Mouse (Mus musculus) G1E (cell line): Measurements from ENCODE around the gene Ccnd1. TPM values are rescaled to one million over a fixed set of nuclear protein-coding genes. Genes with fewer than 3 reads are reported as not detected.

Experiments used
- ATAC-seq: 2 replicates; pipeline ENCODE4 v1.8.0; 2016; ENCODE audit warnings: mild to moderate bottlenecking; ENCODE audit not compliant: insufficient number of reproducible peaks, poor library complexity, low FRiP score, severe bottlenecking; ENCODE audit errors: extremely low read depth
- DNase-seq: peaks from one replicate; pipeline ENCODE4 v3.0.0; 2012; ENCODE audit warnings: low spot score
- H3K27me3 ChIP-seq: 2 replicates; pipeline ENCODE4 v1.6.1; 2012; ENCODE audit warnings: mild to moderate bottlenecking, low read length, inconsistent platforms; ENCODE audit not compliant: insufficient read depth
- H3K36me3 ChIP-seq: replicated peaks from 2 replicates; pipeline ENCODE3; 2012; ENCODE audit warnings: mild to moderate bottlenecking, inconsistent platforms
- H3K4me1 ChIP-seq: 2 replicates; pipeline ENCODE4 v1.6.1; 2012; ENCODE audit warnings: low read depth, low read length, inconsistent platforms, mixed read lengths; ENCODE audit not compliant: insufficient read depth
- H3K4me3 ChIP-seq: 2 replicates; pipeline ENCODE4 v1.5.1; 2012; ENCODE audit warnings: low read depth, mild to moderate bottlenecking, inconsistent platforms, low read length, moderate library complexity, mixed read lengths
- H3K9me3 ChIP-seq: replicated peaks from 2 replicates; pipeline ENCODE4 v1.6.1; 2012; ENCODE audit warnings: inconsistent platforms
- CTCF ChIP-seq: IDR thresholded peaks from 2 replicates; pipeline ENCODE4 v1.5.1; 2012; ENCODE audit warnings: low read depth, low read length, inconsistent platforms, mixed read lengths
- GATA1 ChIP-seq: IDR thresholded peaks from 2 replicates; pipeline ENCODE4 v1.6.1; 2012; ENCODE audit warnings: borderline replicate concordance, low read length, inconsistent platforms, mixed read lengths
- GATA2 ChIP-seq: IDR thresholded peaks from 2 replicates; pipeline ENCODE4 v1.6.1; 2012; ENCODE audit warnings: low read depth, low read length, inconsistent platforms, borderline replicate concordance
- POLR2AphosphoS5 ChIP-seq: IDR thresholded peaks from 2 replicates; pipeline ENCODE4 v1.6.1; 2012; ENCODE audit warnings: low read depth, low read length, inconsistent platforms; ENCODE audit not compliant: insufficient replicate concordance
- TAL1 ChIP-seq: conservative IDR thresholded peaks from 2 replicates; pipeline ENCODE4 v1.6.1; 2012; ENCODE audit warnings: low read depth, low read length, inconsistent platforms, mixed read lengths
- polyA plus RNA-seq: library from polyadenylated mRNA; stranded (reverse); fragments of >175 nt; gene quantifications from 2 replicates; pipeline ENCODE4 v1.2.3, GENCODE M21; 2012
- total RNA-seq, 2 experiments: library from RNA; stranded (forward) in 1 of 2; stranded (reverse) in 1 of 2; fragments of 200-1000 nt in 1 of 2; fragments of >200 nt in 1 of 2; fragmentation: Nextera tagmentation in 1 of 2; gene quantifications; 2 replicates each; pipeline ENCODE4 v1.2.3; 2014 to 2017

The Ccnd1 gene
- not detected in 2 replicates for total RNA-seq (2014; fragmentation: Nextera tagmentation)
- total RNA-seq (2017): 0.22 TPM in 1 of 2 replicates, not detected in the other
- polyA plus RNA-seq: not detected in 2 replicates

DNA sequence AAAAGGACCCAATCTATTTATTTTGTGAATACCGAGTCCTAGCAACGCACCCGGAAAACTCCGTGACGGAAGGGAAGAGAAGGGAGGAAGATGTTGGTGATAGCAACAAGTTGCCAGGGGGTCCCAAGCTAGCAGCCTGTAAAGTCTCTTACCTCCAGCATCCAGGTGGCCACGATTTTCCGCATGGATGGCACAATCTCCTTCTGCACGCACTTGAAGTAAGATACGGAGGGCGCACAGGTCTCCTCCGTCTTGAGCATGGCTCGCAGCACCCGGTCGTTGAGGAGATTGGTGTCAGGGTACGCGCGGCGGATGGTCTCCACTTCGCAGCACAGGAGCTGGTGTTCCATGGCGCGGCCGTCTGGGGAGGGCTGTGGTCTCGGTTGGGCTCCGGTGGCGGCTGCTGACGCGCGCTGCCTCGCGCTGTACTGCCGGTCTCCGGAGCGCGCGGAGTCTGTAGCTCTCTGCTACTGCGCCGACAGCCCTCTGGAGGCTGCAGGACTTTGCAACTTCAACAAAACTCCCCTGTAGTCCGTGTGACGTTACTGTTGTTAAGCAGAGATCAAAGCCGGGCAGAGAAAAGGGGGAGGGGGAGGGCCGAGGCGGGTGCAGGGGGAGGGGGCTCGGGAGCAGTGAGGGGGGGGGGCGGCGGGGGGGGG lies at the start of gene Ccnd1:
Gene Ccnd1 (minus strand): TSS at position 582 of the 659 bp plus-strand sequence.
- Histone ChIP-seq H3K36me3 (no peaks in the 10 kb centered on the region), H3K4me1 (peaks cover 14% of the 10 kb centered on the region), H3K27me3 (peaks cover 84% of the 10 kb centered on the region), H3K4me3 (no peak within 1 kb of the TSS), H3K9me3 (no peaks in the 10 kb centered on the region)
- no peak for DNase-seq
- ATAC-seq: no peak
- TF ChIP-seq CTCF (no peak), GATA2 (no peak), POLR2AphosphoS5 (no peak), TAL1 (no peak), GATA1 (no peak)

DNA sequence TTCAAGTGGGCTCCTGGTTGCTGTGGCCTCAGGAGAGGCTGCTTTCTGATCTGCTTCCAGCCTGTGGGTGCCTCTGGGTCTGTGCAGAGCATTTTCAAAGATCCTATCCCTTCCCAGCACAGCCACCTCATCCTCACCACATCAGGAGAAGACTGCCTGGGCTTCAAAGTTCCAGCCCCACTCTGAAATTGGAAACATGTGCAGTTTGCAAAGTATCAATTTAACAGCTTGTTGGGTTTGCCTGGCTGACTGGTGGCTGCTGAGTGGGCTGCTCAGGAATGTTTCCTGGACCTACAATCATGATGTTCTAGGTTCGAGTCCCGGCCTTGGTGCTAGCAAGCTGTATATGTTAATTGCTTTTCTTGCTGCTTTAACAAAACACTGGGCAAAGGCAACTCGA lies 49.1 kb upstream of the Ccnd1 start:
- Histone ChIP-seq H3K9me3 (no peaks in the 10 kb centered on the region), H3K27me3 (peaks cover 23% of the 10 kb centered on the region), H3K36me3 (no peaks in the 10 kb centered on the region), H3K4me3 (no peak overlapping the region), H3K4me1 (no peaks in the 10 kb centered on the region)
- ATAC-seq (no peak), DNase-seq (no peak)
- TF ChIP-seq POLR2AphosphoS5: no peak
- TF ChIP-seq TAL1: no peak
- TF ChIP-seq GATA2: no peak
- no peak for TF ChIP-seq GATA1
- no peak for TF ChIP-seq CTCF

DNA sequence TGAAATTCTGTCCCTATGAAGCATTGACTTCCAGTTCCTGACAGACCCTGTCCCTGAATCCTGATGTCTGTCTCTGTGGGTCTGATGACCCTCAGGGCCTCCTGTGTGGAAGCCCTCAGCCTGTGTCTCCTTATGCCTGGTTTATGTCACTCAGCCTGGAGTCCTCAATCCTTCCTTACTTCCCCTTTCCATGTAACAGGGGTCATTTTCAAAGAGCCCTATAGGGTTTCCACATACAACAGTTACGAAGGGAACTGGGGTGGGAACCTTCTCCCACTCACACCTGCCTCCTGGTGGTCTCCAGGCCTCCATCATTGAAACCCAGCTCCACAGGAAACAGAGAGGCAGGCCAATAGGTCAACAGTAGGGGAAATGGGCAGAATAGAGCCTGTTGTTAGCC lies 45.4 kb upstream of the Ccnd1 start:
- H3K27me3 ChIP-seq: peaks cover 23% of the 10 kb centered on the region

DNA sequence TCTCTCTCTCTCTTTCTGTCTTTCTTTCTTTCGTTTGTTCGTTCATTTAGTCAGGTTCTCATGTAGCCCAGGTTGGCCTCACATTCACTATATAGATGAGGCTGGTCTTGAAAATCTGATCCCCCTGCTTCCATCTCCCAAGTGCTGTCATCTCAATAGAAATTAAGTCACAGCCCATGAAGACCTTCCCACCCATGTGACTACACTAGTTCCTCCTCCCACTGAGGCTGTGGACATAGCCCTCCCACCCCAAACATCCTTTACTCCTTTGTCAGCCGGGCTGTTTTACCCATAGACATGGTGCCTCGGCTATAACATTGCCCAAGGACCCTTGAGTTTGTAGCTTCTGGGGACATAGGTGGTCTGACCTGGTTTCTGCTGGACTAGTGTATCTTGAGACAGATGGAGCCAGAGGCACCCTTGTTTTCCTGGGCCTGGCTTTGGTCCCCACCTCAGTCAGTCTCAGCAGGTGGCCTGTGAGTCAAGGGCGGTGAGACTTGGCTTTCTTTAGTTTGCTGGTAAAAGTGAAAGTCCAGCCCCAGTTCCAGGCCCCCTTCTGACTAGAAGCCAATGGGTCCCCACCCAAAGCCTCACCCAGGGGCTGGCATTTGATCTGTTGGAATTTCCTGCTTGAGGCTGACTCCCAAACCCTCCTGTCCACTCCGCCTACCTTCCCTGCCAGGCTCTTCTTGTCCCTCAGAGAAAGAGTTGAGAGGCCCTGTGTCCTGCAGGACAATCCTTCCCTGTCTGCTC lies 42.8 kb upstream of the Ccnd1 start:
- DNase-seq: no peak
- ATAC-seq: no peak
- H3K9me3 ChIP-seq: no peaks in the 10 kb centered on the region
- no peaks in the 10 kb centered on the region for H3K4me1 ChIP-seq
- peaks cover 17% of the 10 kb centered on the region for H3K27me3 ChIP-seq
- H3K36me3 ChIP-seq: no peaks in the 10 kb centered on the region
- TF ChIP-seq GATA2 (no peak), CTCF (no peak), POLR2AphosphoS5 (no peak), GATA1 (no peak), TAL1 (no peak)
- no peak overlapping the region for H3K4me3 ChIP-seq

More for the DNA sequence above, 45.4 kb upstream of the Ccnd1 start:
- ATAC-seq: no peak
- no peak for TF ChIP-seq POLR2AphosphoS5
- TF ChIP-seq TAL1: no peak
- no peaks in the 10 kb centered on the region for H3K4me1 ChIP-seq
- H3K36me3 ChIP-seq: no peaks in the 10 kb centered on the region
- H3K4me3 ChIP-seq: no peak overlapping the region
- no peaks in the 10 kb centered on the region for H3K9me3 ChIP-seq
- DNase-seq: no peak

DNA sequence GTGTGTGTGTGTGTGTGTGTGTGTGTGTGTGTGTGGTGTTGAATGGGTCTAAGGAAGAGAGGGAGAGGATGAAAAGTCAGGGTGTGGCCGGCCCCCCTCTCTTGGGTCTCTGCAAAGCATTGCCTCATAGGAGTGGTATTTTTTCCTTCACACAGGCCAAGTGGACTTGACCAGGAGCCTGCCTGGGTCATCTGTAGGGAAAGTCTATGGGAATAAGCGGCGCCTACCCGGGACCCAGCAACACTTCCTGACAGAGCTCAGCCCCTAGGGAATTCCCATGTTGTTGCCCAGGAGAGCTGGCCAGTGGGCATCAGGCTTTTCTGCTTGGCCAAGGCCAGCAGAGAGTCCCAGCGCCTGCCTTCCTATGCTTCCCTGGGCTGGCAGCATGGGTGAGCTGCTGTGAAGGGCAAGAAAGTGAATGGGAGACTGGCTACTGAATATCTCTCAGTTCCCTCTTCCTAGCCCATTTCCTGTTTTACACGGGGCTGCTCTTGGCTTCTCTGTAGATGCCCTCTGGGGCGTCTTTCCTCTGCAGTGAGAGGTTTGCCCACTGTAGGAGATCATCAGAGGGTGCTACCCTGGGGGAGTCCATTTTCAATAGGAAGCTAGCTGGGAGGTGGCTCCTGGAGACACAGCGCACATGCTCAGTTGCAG lies 41.8 kb upstream of the Ccnd1 start:
- peaks cover 15% of the 10 kb centered on the region for H3K27me3 ChIP-seq
- no peaks in the 10 kb centered on the region for H3K4me1 ChIP-seq
- no peak for TF ChIP-seq TAL1
- TF ChIP-seq POLR2AphosphoS5: no peak
- no peak for TF ChIP-seq CTCF
- no peaks in the 10 kb centered on the region for H3K9me3 ChIP-seq
- DNase-seq (no peak), ATAC-seq (no peak)
- no peak overlapping the region for H3K4me3 ChIP-seq
- H3K36me3 ChIP-seq: no peaks in the 10 kb centered on the region

DNA sequence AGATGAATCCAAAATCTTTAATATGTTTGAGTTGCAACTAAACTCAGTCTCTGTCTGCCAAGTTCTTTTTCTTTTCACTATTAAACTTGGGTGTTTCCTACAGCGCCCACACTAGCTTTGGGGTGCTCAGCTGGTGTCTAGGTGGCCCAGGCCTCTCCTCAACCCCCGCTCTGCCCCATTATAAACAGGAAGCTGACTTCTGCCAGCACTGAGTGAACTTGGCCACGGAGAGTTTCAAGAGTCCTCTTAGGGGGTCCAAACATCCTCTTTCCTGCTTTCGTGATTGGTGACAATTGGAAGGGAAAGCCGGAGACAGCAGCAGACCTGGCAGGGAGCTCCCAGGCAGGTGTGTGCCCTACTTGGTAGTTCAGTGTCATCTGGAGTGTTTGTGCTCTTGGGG lies 40.1 kb upstream of the Ccnd1 start:
- Histone ChIP-seq H3K4me1 (no peaks in the 10 kb centered on the region), H3K27me3 (peaks cover 10% of the 10 kb centered on the region), H3K9me3 (no peaks in the 10 kb centered on the region), H3K36me3 (no peaks in the 10 kb centered on the region), H3K4me3 (no peak overlapping the region)
- ATAC-seq: no peak
- DNase-seq: no peak
- TF ChIP-seq GATA1 (no peak), CTCF (no peak), POLR2AphosphoS5 (no peak), GATA2 (no peak), TAL1 (no peak)
